Mouse (Mus musculus): Measurements from ENCODE around the gene Disc1.

DNA sequence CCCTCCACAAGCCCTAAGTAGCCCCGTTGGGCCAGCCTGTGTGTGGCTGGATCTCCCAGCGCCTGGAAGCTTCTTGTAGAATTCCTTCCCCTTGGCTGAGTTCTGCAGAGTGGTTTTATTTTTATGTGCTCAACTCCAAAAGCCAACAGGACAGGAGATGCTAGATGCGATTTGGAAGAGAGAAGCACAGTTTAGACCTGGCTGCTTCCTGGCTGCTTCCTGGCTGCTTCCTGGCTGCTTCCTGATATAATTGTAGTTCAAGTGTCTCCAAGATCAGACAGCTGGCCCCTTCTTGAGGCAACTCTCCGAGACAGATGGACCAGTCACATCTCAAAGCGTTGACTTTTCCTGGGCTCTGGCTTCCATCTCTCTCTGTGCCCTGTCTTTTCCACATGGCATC, 139.7 kb downstream of the Disc1 start:
- TF ChIP-seq CTCF (IDR thresholded peaks at IDR 0.05; ENCODE audit: control insufficient read depth, insufficient read depth, insufficient read length) (no peak), CEBPB (IDR thresholded peaks at IDR 0.05; ENCODE audit: low read depth) (no peak), MYOD1 (IDR thresholded peaks at IDR 0.05; ENCODE audit: control insufficient read depth, insufficient read length, low read depth) (no peak), USF1 (IDR thresholded peaks at IDR 0.05; ENCODE audit: low read depth) (no peak), MAX (IDR thresholded peaks at IDR 0.05) (no peak), FOSL1 (IDR thresholded peaks at IDR 0.05; ENCODE audit: insufficient read depth, low read length, poor library complexity, severe bottlenecking) (no peak), MYOG (IDR thresholded peaks at IDR 0.05; ENCODE audit: control insufficient read depth, extremely low read depth, insufficient read length) (no peak)
